Mouse (Mus musculus) erythroblast, embryonic 14.5 days (primary cell): Measurements from ENCODE around the gene Ccdc182.

Experiments
- GATA1 ChIP-seq: IDR thresholded peaks from 2 replicates; pipeline ENCODE4 v1.6.1; 2012; ENCODE audit warnings: low read length, inconsistent platforms, mixed read lengths
- TAL1 ChIP-seq: IDR thresholded peaks from 3 replicates; pipeline ENCODE4 v1.6.1; 2012; ENCODE audit warnings: low read length, inconsistent platforms, mixed read lengths

GRCm38 (mm10) chr11:88245581-88246170, 48.2 kb upstream of the Ccdc182 start:
- no peak for TF ChIP-seq GATA1
- no peak for TF ChIP-seq TAL1
